9 mouse cellular contexts compared by ENCODE assay signal in genomic region chr11:84429581-84429980, GRCm38 (mm10).
A peak's percentile ranks its signal among the peaks of the same experiment; 100 is the strongest.
DNase-seq lines count a peak whose midpoint lies in the region; ATAC-seq and TF ChIP-seq lines count a peak whose summit lies in the region.
"Had no signal": no experiment of that assay in that cellular context is flagged by ENCODE, and none has a peak within 500 bp of the region (broad histone marks: within the 10 kb centered on the region; RNA-seq: fewer than 3 reads in every experiment).

No protein-coding gene starts in this region.

- intact Hi-C loops in heart, postnatal 36 days (cut with DNase I): loop anchor here (1.0 kb wide), 1 partner anchor 365 kb away; no protein-coding TSS in a partner anchor

- H3K36me3 ChIP-seq in MEL (ENCODE audit: control insufficient read depth in 1 of 2, insufficient read depth in 2 of 2, low read length in 2 of 2): peaks cover 0 to 23% of the 10 kb centered on the region in 2 experiments; a peak in 2 of 4 replicates
- no peaks in the 10 kb centered on the region for H3K36me3 ChIP-seq in midbrain, embryonic 14.5 days (ENCODE audit: control insufficient read depth, insufficient read depth, low read length)

- no peaks in the 10 kb centered on the region for H3K4me1 ChIP-seq in MEL (ENCODE audit: control insufficient read depth in 1 of 2, insufficient read depth in 2 of 2, low read length in 2 of 2)
- H3K4me1 ChIP-seq in midbrain, embryonic 14.5 days (ENCODE audit: control insufficient read depth, insufficient read depth, low read length): peaks cover 17% of the 10 kb centered on the region

- peak; percentile 87 for TF ChIP-seq RAD21 in MEL (IDR thresholded peaks at IDR 0.05; ENCODE audit: low read depth, low read length)

- no peak overlapping the region for H3K27ac ChIP-seq in MEL (ENCODE audit: control insufficient read depth, low read depth, low read length)
- H3K27ac ChIP-seq in midbrain, embryonic 14.5 days (replicated peaks; ENCODE audit: low read depth, low read length): peak overlapping the region; percentile 47; the same call in 1 of the 2 replicates

- 21% methylated on average over 1 of the region's 1 CpGs for WGBS in midbrain, embryonic 14.5 days

- no peak overlapping the region for H3K4me2 ChIP-seq in midbrain, embryonic 14.5 days (ENCODE audit: low read length)

- no peak overlapping the region for H3K4me3 ChIP-seq in MEL (ENCODE audit: control insufficient read depth in 1 of 2, insufficient read depth in 1 of 2, low read depth in 2 of 2, low read length in 2 of 2)
- H3K4me3 ChIP-seq in midbrain, embryonic 14.5 days (replicated peaks; ENCODE audit: low read depth, low read length): no peak overlapping the region
- H3K4me3 ChIP-seq: erythroblast, embryonic 14.5 days had no signal

- no peaks in the 10 kb centered on the region for H3K79me2 ChIP-seq in MEL (ENCODE audit: control insufficient read depth, insufficient read depth, low read length, poor library complexity)

- peak; percentile 57 to 92 (median 88) for TF ChIP-seq CTCF in MEL (IDR thresholded peaks at IDR 0.05 in 2 of 3, conservative IDR thresholded peaks at IDR 0.05 in 1 of 3; ENCODE audit: control insufficient read depth in 1 of 3, insufficient read depth in 1 of 3, low read depth in 2 of 3, low read length in 3 of 3, poor library complexity in 1 of 3, severe bottlenecking in 1 of 3)

- H3K27me3 ChIP-seq in MEL (ENCODE audit: control insufficient read depth in 1 of 2, insufficient read depth in 2 of 2, low read length in 2 of 2): no peaks in the 10 kb centered on the region
- no peaks in the 10 kb centered on the region for H3K27me3 ChIP-seq in midbrain, embryonic 14.5 days (ENCODE audit: control insufficient read depth, insufficient read depth, low read length)

- peak; percentile 66; the same call in 1 of the 2 replicates for ATAC-seq in midbrain, embryonic 14.5 days (ENCODE audit: low FRiP score, low TSS enrichment)

- no peak for TF ChIP-seq EP300 in MEL (IDR thresholded peaks at IDR 0.05; ENCODE audit: low read depth in 1 of 2, low read length in 2 of 2)

- no peaks in the 10 kb centered on the region for H3K9me3 ChIP-seq in MEL (replicated peaks; ENCODE audit: insufficient read depth, low read length)
- no peaks in the 10 kb centered on the region for H3K9me3 ChIP-seq in midbrain, embryonic 14.5 days (ENCODE audit: control insufficient read depth, low read length)

- no peak for TF ChIP-seq POLR2A in MEL (IDR thresholded peaks at IDR 0.05; ENCODE audit: control insufficient read depth in 1 of 2, insufficient read depth in 1 of 2, low read depth in 1 of 2, low read length in 2 of 2, poor library complexity in 1 of 2)

- H3K9ac ChIP-seq in MEL (ENCODE audit: control insufficient read depth, low read depth, low read length, poor library complexity, severe bottlenecking): no peak overlapping the region
- no peak overlapping the region for H3K9ac ChIP-seq in midbrain, embryonic 14.5 days (replicated peaks; ENCODE audit: low read length)

- peak; percentile 30 for DNase-seq in left cerebral cortex, adult 11 months (ENCODE audit: low spot score)
- DNase-seq in left cerebral cortex, adult 18-20 months (ENCODE audit: low spot score in 2 of 2): no peak
- peak; percentile 82 for DNase-seq in MEL (ENCODE audit: low read depth, low spot score)
- peak; percentile 56 for DNase-seq in cerebellum, adult 9-11 months
- DNase-seq in heart, postnatal 36 days: peak; percentile 16 to 18
- peak; percentile 49 for DNase-seq in layer of hippocampus, adult 11-12 months (ENCODE audit: low spot score)
- DNase-seq in midbrain, embryonic 14.5 days: peak; percentile 90
- DNase-seq in yolk sac, embryonic 10.5 days (ENCODE audit: low spot score): peak; percentile 51

TF ChIP-seq in MEL, 35 proteins besides CTCF, POLR2A, EP300 and RAD21:
- TF ChIP-seq SMC3 (IDR thresholded peaks at IDR 0.05; ENCODE audit: low read depth, low read length) (peak; percentile 91), GABPA (IDR thresholded peaks at IDR 0.05; ENCODE audit: low read depth, low read length) (no peak), USF1 (IDR thresholded peaks at IDR 0.05; ENCODE audit: low read depth, low read length) (no peak), RCOR1 (IDR thresholded peaks at IDR 0.05; ENCODE audit: low read depth, low read length) (no peak), MEF2A (IDR thresholded peaks at IDR 0.05; ENCODE audit: extremely low read depth, insufficient replicate concordance, low read depth, low read length, poor library complexity, severe bottlenecking) (no peak), MXI1 (IDR thresholded peaks at IDR 0.05; ENCODE audit: low read depth, low read length) (no peak), HCFC1 (IDR thresholded peaks at IDR 0.05; ENCODE audit: low read depth, low read length) (no peak), TAL1 (IDR thresholded peaks at IDR 0.05; ENCODE audit: low read length) (no peak), NELFE (IDR thresholded peaks at IDR 0.05; ENCODE audit: low read depth, low read length) (no peak), ELF1 (IDR thresholded peaks at IDR 0.05; ENCODE audit: low read depth, low read length) (no peak), MAZ (IDR thresholded peaks at IDR 0.05; ENCODE audit: low read depth, low read length) (peak; percentile 42; the same call in 1 of the 2 replicates), E2F4 (IDR thresholded peaks at IDR 0.05; ENCODE audit: borderline replicate concordance, low read depth, low read length) (no peak), MAX (IDR thresholded peaks at IDR 0.05; ENCODE audit: low read length) (no peak), GATA1 (IDR thresholded peaks at IDR 0.05; ENCODE audit: low read depth, low read length) (no peak), CHD2 (IDR thresholded peaks at IDR 0.05; ENCODE audit: low read length) (no peak), TBP (IDR thresholded peaks at IDR 0.05; ENCODE audit: low read depth, low read length) (0 out of 2 replicates have a peak, but pooled peaks have one; percentile 35), SIN3A (IDR thresholded peaks at IDR 0.05; ENCODE audit: low read length) (peak; percentile 41; the same call in 1 of the 2 replicates), JUND (IDR thresholded peaks at IDR 0.05; ENCODE audit: low read depth, low read length) (no peak), CHD1 (IDR thresholded peaks at IDR 0.05; ENCODE audit: low read depth, low read length) (no peak), ZC3H11A (IDR thresholded peaks at IDR 0.05; ENCODE audit: low read depth, low read length) (peak; percentile 88)

Comparison
In these comparisons a context has a peak if more than half of its experiments do, and no peak if none do; other contexts are left out.
1. DNase-seq: peak in left cerebral cortex, adult 11 months (single experiment), MEL (single experiment), cerebellum, adult 9-11 months (single experiment), heart, postnatal 36 days (2 of 2), layer of hippocampus, adult 11-12 months (single experiment), midbrain, embryonic 14.5 days (single experiment) and yolk sac, embryonic 10.5 days (single experiment); none in left cerebral cortex, adult 18-20 months (0 of 2).